In genomic region chr12:16643508-16644345, GRCm38 (mm10) we compare ENCODE assay signal across 9 mouse cellular contexts. TPM values are rescaled to one million over a fixed set of nuclear protein-coding genes. Genes with fewer than 3 reads are reported as not detected.
DNase-seq lines count a peak whose midpoint lies in the region; ATAC-seq lines count a peak whose summit lies in the region.
"Had no signal": no experiment of that assay in that cellular context is flagged by ENCODE, and none has a peak within 500 bp of the region (broad histone marks: within the 10 kb centered on the region; RNA-seq: fewer than 3 reads in every experiment).

No protein-coding gene starts in this region.

- DNase-seq in limb, embryonic 10.5 days (ENCODE audit: low spot score) = no peak
- DNase-seq in forebrain, embryonic 11.5 days (ENCODE audit: low spot score) = peak; percentile 56
- DNase-seq in left cerebral cortex, postnatal 25 days (ENCODE audit: low spot score in 2 of 2) = peak; percentile 23 to 35
- DNase-seq in right cerebral cortex, postnatal 14 days = peak; percentile 50
- no peak for DNase-seq in urinary bladder, postnatal 4 days (ENCODE audit: low spot score in 2 of 2)
- DNase-seq in spleen, postnatal 36 days (ENCODE audit: low spot score in 2 of 2) = no peak

- no peak for ATAC-seq in limb, embryonic 12.5 days (ENCODE audit: insufficient number of reproducible peaks, insufficient read depth, low FRiP score, low TSS enrichment, low read depth)
- peak; percentile 60; the same call in 1 of the 2 replicates for ATAC-seq in forebrain, embryonic 11.5 days (replicated peaks; ENCODE audit: low FRiP score)
- ATAC-seq in heart, embryonic 16.5 days (replicated peaks; ENCODE audit: extremely low read depth, insufficient read depth, low FRiP score) = peak; percentile 66

- 0 out of 2 replicates have a peak overlapping the region, but pooled peaks have one; percentile 4 for H3K9ac ChIP-seq in limb, embryonic 12.5 days (replicated peaks)
- no peak overlapping the region for H3K9ac ChIP-seq in forebrain, embryonic 11.5 days (ENCODE audit: low read length)
- 0 out of 2 replicates have a peak overlapping the region, but pooled peaks have one; percentile 20 for H3K9ac ChIP-seq in heart, embryonic 16.5 days (ENCODE audit: low read length)
- H3K9ac ChIP-seq: liver, embryonic 14.5 days had no signal

- no peak overlapping the region for H3K4me3 ChIP-seq in limb, embryonic 12.5 days (replicated peaks)
- no peak overlapping the region for H3K4me3 ChIP-seq in limb, embryonic 10.5 days
- no peak overlapping the region for H3K4me3 ChIP-seq in forebrain, embryonic 11.5 days (ENCODE audit: low read depth, low read length)
- H3K4me3 ChIP-seq in heart, embryonic 16.5 days (ENCODE audit: low read length) = no peak overlapping the region

- intact Hi-C loops in left cerebral cortex, postnatal 25 days (cut with DNase I) = no loop called here

- no peaks in the 10 kb centered on the region for H3K9me3 ChIP-seq in limb, embryonic 12.5 days
- H3K9me3 ChIP-seq in limb, embryonic 10.5 days (replicated peaks) = no peaks in the 10 kb centered on the region
- H3K9me3 ChIP-seq in forebrain, embryonic 11.5 days (ENCODE audit: control insufficient read depth, low read length) = no peaks in the 10 kb centered on the region
- no peaks in the 10 kb centered on the region for H3K9me3 ChIP-seq in heart, embryonic 16.5 days (replicated peaks; ENCODE audit: control insufficient read depth, low read length)

- H3K4me2 ChIP-seq in limb, embryonic 12.5 days = no peak overlapping the region
- no peak overlapping the region for H3K4me2 ChIP-seq in forebrain, embryonic 11.5 days (ENCODE audit: low read depth, low read length, severe bottlenecking)
- H3K4me2 ChIP-seq in heart, embryonic 16.5 days (ENCODE audit: low read depth, low read length) = no peak overlapping the region

- WGBS in limb, embryonic 12.5 days = 62% methylated on average over 12 of the region's 12 CpGs
- 71% methylated on average over 12 of the region's 12 CpGs for WGBS in limb, embryonic 10.5 days
- 49% methylated on average over 12 of the region's 12 CpGs for WGBS in forebrain, embryonic 11.5 days
- WGBS in heart, embryonic 16.5 days = 45% methylated on average over 12 of the region's 12 CpGs

- no peaks in the 10 kb centered on the region for H3K36me3 ChIP-seq in limb, embryonic 12.5 days
- no peaks in the 10 kb centered on the region for H3K36me3 ChIP-seq in limb, embryonic 10.5 days
- no peaks in the 10 kb centered on the region for H3K36me3 ChIP-seq in forebrain, embryonic 11.5 days (ENCODE audit: control insufficient read depth, insufficient read depth, low read length)
- H3K36me3 ChIP-seq in heart, embryonic 16.5 days (ENCODE audit: control insufficient read depth, insufficient read depth) = no peaks in the 10 kb centered on the region

- peaks cover 3% of the 10 kb centered on the region; the same call in 1 of the 2 replicates for H3K4me1 ChIP-seq in limb, embryonic 12.5 days (replicated peaks)
- peaks cover 5% of the 10 kb centered on the region; the same call in 1 of the 2 replicates for H3K4me1 ChIP-seq in limb, embryonic 10.5 days
- peaks cover 11% of the 10 kb centered on the region for H3K4me1 ChIP-seq in forebrain, embryonic 11.5 days (replicated peaks; ENCODE audit: control insufficient read depth, insufficient read depth, low read length)
- peaks cover 23% of the 10 kb centered on the region for H3K4me1 ChIP-seq in heart, embryonic 16.5 days (ENCODE audit: control insufficient read depth, insufficient read depth, low read length)

- no peaks in the 10 kb centered on the region for H3K27me3 ChIP-seq in limb, embryonic 12.5 days
- no peaks in the 10 kb centered on the region for H3K27me3 ChIP-seq in limb, embryonic 10.5 days (ENCODE audit: low read depth, poor library complexity, severe bottlenecking)
- H3K27me3 ChIP-seq in forebrain, embryonic 11.5 days (ENCODE audit: control insufficient read depth, insufficient read depth, low read length) = no peaks in the 10 kb centered on the region
- H3K27me3 ChIP-seq in heart, embryonic 16.5 days (ENCODE audit: control insufficient read depth, insufficient read depth, low read length) = no peaks in the 10 kb centered on the region

- H3K27ac ChIP-seq in limb, embryonic 12.5 days = no peak overlapping the region
- no peak overlapping the region for H3K27ac ChIP-seq in limb, embryonic 10.5 days
- H3K27ac ChIP-seq in forebrain, embryonic 11.5 days (ENCODE audit: low read depth, low read length) = no peak overlapping the region
- peak overlapping the region; percentile 81 for H3K27ac ChIP-seq in heart, embryonic 16.5 days (ENCODE audit: low read length)
- H3K27ac ChIP-seq: liver, embryonic 14.5 days had no signal

RNA-seq across cellular contexts. Expression of gene Ntsr2, which starts 9.5 kb away (rescaled TPM):
- polyA plus RNA-seq in limb, embryonic 12.5 days (2016; fragmentation: Nextera tagmentation; extraction: Ambion mirVana) = not detected in 2 replicates
- polyA plus RNA-seq in limb, embryonic 10.5 days (2016; fragmentation: Nextera tagmentation; extraction: Ambion mirVana) = not detected in 2 replicates
- polyA plus RNA-seq in forebrain, embryonic 11.5 days (2014; fragmentation: Nextera tagmentation; extraction: Ambion mirVana) = not detected in 2 replicates
- 0.12 and 0.14 TPM in 2 replicates for polyA plus RNA-seq in heart, embryonic 16.5 days (2015; fragmentation: Nextera tagmentation; extraction: Ambion mirVana)
- total RNA-seq in left cerebral cortex, postnatal 25 days (2021) = 100 to 1,000 TPM; 151 to 171 TPM
- polyA plus RNA-seq: liver, embryonic 14.5 days had no signal

RNA-seq across cellular contexts. Expression of gene Lpin1, which starts 33.0 kb away (rescaled TPM):
- 6.5 and 6.7 TPM in 2 replicates for polyA plus RNA-seq in limb, embryonic 12.5 days (2016; fragmentation: Nextera tagmentation; extraction: Ambion mirVana)
- 5.1 and 7.2 TPM in 2 replicates for polyA plus RNA-seq in limb, embryonic 10.5 days (2016; fragmentation: Nextera tagmentation; extraction: Ambion mirVana)
- polyA plus RNA-seq in forebrain, embryonic 11.5 days (2014; fragmentation: Nextera tagmentation; extraction: Ambion mirVana) = 6.6 and 7.3 TPM in 2 replicates
- polyA plus RNA-seq in heart, embryonic 16.5 days (2015; fragmentation: Nextera tagmentation; extraction: Ambion mirVana) = 7.5 and 8.3 TPM in 2 replicates
- 10 to 100 TPM; 18.1 to 18.3 TPM for total RNA-seq in left cerebral cortex, postnatal 25 days (2021)

Comparison
In these comparisons a context has a peak if more than half of its experiments do, and no peak if none do; other contexts are left out.
1. DNase-seq: peak in forebrain, embryonic 11.5 days (single experiment), left cerebral cortex, postnatal 25 days (2 of 2) and right cerebral cortex, postnatal 14 days (single experiment); none in limb, embryonic 10.5 days (single experiment), urinary bladder, postnatal 4 days (0 of 2) and spleen, postnatal 36 days (0 of 2).